Mouse (Mus musculus) left cerebral cortex, adult 8-10 months (tissue): ENCODE measurements around the gene Ly6g6e. TPM values are rescaled to one million over a fixed set of nuclear protein-coding genes. Genes with fewer than 3 reads are reported as not detected.

ENCODE experiments used
- total RNA-seq, 4 experiments: library from RNA; stranded (reverse); gene quantifications; 2 replicates each; pipeline ENCODE4 v1.2.4; 2022

Gene Ly6g6e
- total RNA-seq, 4 experiments from 2014 or later = 3.7 to 4.9 (median 4.0) TPM

Other genes with a start within 250 kb of the Ly6g6e start
- gene Stk19, start 240.0 kb upstream of the Ly6g6e start, total RNA-seq = 10 to 100 TPM; 45.3 to 49.5 (median 47.7) TPM
- gene Dxo, start 239.9 kb upstream of the Ly6g6e start, total RNA-seq = 10 to 100 TPM; 31.8 to 37.2 (median 34.0) TPM
- 10 to 100 TPM; 61.1 to 73.1 (median 67.3) TPM for gene Skiv2l, start 226.7 kb upstream of the Ly6g6e start, total RNA-seq
- gene Nelfe, start 226.5 kb upstream of the Ly6g6e start, total RNA-seq = 10 to 100 TPM; 34.8 to 38.3 (median 37.2) TPM
- gene Cfb, start 214.4 kb upstream of the Ly6g6e start, total RNA-seq = under 1 TPM in 1 of 4 experiments, not detected in 3; 0.43 TPM
- gene Zbtb12, start 197.4 kb upstream of the Ly6g6e start, total RNA-seq = 1 to 10 TPM; 8.3 to 9.1 (median 9.0) TPM
- not detected for gene Gm20547, start 194.9 kb upstream of the Ly6g6e start, total RNA-seq
- gene C2, start 178.6 kb upstream of the Ly6g6e start, total RNA-seq = 1 to 10 TPM; 1.6 to 5.9 (median 4.0) TPM
- gene Ehmt2, start 178.4 kb upstream of the Ly6g6e start, total RNA-seq = 100 to 1,000 TPM; 182 to 191 (median 185) TPM
- under 1 TPM; 0.33 to 0.66 (median 0.51) TPM for gene Slc44a4, start 162.4 kb upstream of the Ly6g6e start, total RNA-seq
- 10 to 100 TPM; 40.1 to 44.4 (median 42.7) TPM for gene Neu1, start 145.6 kb upstream of the Ly6g6e start, total RNA-seq
- gene Hspa1b, start 117.7 kb upstream of the Ly6g6e start, total RNA-seq = 10 to 100 TPM in 2 of 4 experiments, 1 to 10 TPM in 2; 6.9 to 13.1 (median 10.4) TPM
- gene Gm20481, start 107.0 kb upstream of the Ly6g6e start, total RNA-seq = not detected
- 10 to 100 TPM; 11.9 to 17.5 (median 13.7) TPM for gene Hspa1a, start 104.7 kb upstream of the Ly6g6e start, total RNA-seq
- gene Hspa1l, start 104.2 kb upstream of the Ly6g6e start, total RNA-seq = under 1 TPM; 0.24 to 0.72 (median 0.58) TPM
- gene Lsm2, start 95.0 kb upstream of the Ly6g6e start, total RNA-seq = 10 to 100 TPM; 14.1 to 22.5 (median 17.3) TPM
- gene Vars, start 75.9 kb upstream of the Ly6g6e start, total RNA-seq = 10 to 100 TPM; 43.5 to 53.0 (median 48.2) TPM
- 1 to 10 TPM in 3 of 4 experiments, under 1 TPM in 1; 0.95 to 1.5 (median 1.3) TPM for gene Vwa7, start 60.3 kb upstream of the Ly6g6e start, total RNA-seq
- under 1 TPM in 2 of 4 experiments, not detected in 2; 0.59 to 0.67 TPM for gene Sapcd1, start 48.9 kb upstream of the Ly6g6e start, total RNA-seq
- 1 to 10 TPM in 1 of 4 experiments, under 1 TPM in 2, not detected in 1; 0.34 to 1.2 (median 0.78) TPM for gene Msh5, start 30.2 kb upstream of the Ly6g6e start, total RNA-seq
- 10 to 100 TPM; 10.2 to 18.3 (median 11.8) TPM for gene Clic1, start 26.9 kb upstream of the Ly6g6e start, total RNA-seq
- 10 to 100 TPM; 13.1 to 20.2 (median 14.8) TPM for gene Ddah2, start 17.9 kb upstream of the Ly6g6e start, total RNA-seq
- not detected for gene Ly6g6c, start 11.5 kb upstream of the Ly6g6e start, total RNA-seq
- gene Mpig6b, start 10.7 kb upstream of the Ly6g6e start, total RNA-seq = under 1 TPM in 1 of 4 experiments, not detected in 3; 0.15 TPM
- 1 to 10 TPM in 3 of 4 experiments, under 1 TPM in 1; 0.70 to 1.8 (median 1.3) TPM for gene Ly6g6d, start 1.2 kb downstream of the Ly6g6e start, total RNA-seq
- under 1 TPM in 2 of 4 experiments, not detected in 2; 0.50 to 0.54 TPM for gene Ly6g6f, start 8.7 kb downstream of the Ly6g6e start, total RNA-seq
- 100 to 1,000 TPM; 117 to 125 (median 121) TPM for gene Abhd16a, start 12.4 kb downstream of the Ly6g6e start, total RNA-seq
- gene Ly6g5c, start 31.4 kb downstream of the Ly6g6e start, total RNA-seq = not detected
- under 1 TPM; 0.32 to 1.00 (median 0.46) TPM for gene Ly6g5b, start 38.5 kb downstream of the Ly6g6e start, total RNA-seq
- 10 to 100 TPM; 19.7 to 24.5 (median 22.8) TPM for gene Gpank1, start 44.6 kb downstream of the Ly6g6e start, total RNA-seq
- 100 to 1,000 TPM; 188 to 228 (median 194) TPM for gene Csnk2b, start 45.2 kb downstream of the Ly6g6e start, total RNA-seq
- 10 to 100 TPM; 25.6 to 34.3 (median 30.1) TPM for gene D17H6S53E, start 49.5 kb downstream of the Ly6g6e start, total RNA-seq
- gene Apom, start 55.1 kb downstream of the Ly6g6e start, total RNA-seq = not detected
- 100 to 1,000 TPM; 263 to 306 (median 290) TPM for gene Bag6, start 58.3 kb downstream of the Ly6g6e start, total RNA-seq
- gene Prrc2a, start 88.0 kb downstream of the Ly6g6e start, total RNA-seq = 100 to 1,000 TPM; 272 to 295 (median 280) TPM
- 10 to 100 TPM; 11.2 to 30.3 (median 17.4) TPM for gene Aif1, start 99.2 kb downstream of the Ly6g6e start, total RNA-seq
- 10 to 100 TPM in 1 of 4 experiments, 1 to 10 TPM in 3; 6.5 to 10.1 (median 7.9) TPM for gene Lst1, start 111.5 kb downstream of the Ly6g6e start, total RNA-seq
- 1 to 10 TPM in 3 of 4 experiments, not detected in 1; 1.0 to 1.6 (median 1.2) TPM for gene Ltb, start 117.5 kb downstream of the Ly6g6e start, total RNA-seq
- gene Tnf, start 125.1 kb downstream of the Ly6g6e start, total RNA-seq = under 1 TPM in 1 of 4 experiments, not detected in 3; 0.39 TPM
- 1 to 10 TPM in 1 of 4 experiments, under 1 TPM in 3; 0.28 to 1.2 (median 0.58) TPM for gene Lta, start 128.4 kb downstream of the Ly6g6e start, total RNA-seq
- not detected for gene Gm16181, start 143.9 kb downstream of the Ly6g6e start, total RNA-seq
- gene Atp6v1g2, start 156.8 kb downstream of the Ly6g6e start, total RNA-seq = 100 to 1,000 TPM; 552 to 589 (median 575) TPM
- gene Nfkbil1, start 158.9 kb downstream of the Ly6g6e start, total RNA-seq = 10 to 100 TPM; 14.1 to 18.8 (median 17.1) TPM
- 100 to 1,000 TPM; 175 to 212 (median 200) TPM for gene Ddx39b, start 164.8 kb downstream of the Ly6g6e start, total RNA-seq
- 10 to 100 TPM; 29.5 to 72.8 (median 47.5) TPM for gene H2-D1, start 185.8 kb downstream of the Ly6g6e start, total RNA-seq
- 1 to 10 TPM in 3 of 4 experiments, under 1 TPM in 1; 0.67 to 2.3 (median 1.4) TPM for gene H2-Q1, start 243.5 kb downstream of the Ly6g6e start, total RNA-seq